Mouse (Mus musculus): Measurements from ENCODE around the gene Dmrt2. TPM values are rescaled to one million over a fixed set of nuclear protein-coding genes. Genes with fewer than 3 reads are reported as not detected.

Gene Dmrt2
- total RNA-seq, 2 experiments from 2014 or later: 4.3 to 5.1 TPM

- no peak for DNase-seq
These were observed 3.7 kb downstream of the Dmrt2 start for GRCm38 (mm10) chr19:25675866-25676440.

- DNase-seq: peak; percentile 3 to 29
These were observed 26.6 kb downstream of the Dmrt2 start for GRCm38 (mm10) chr19:25698850-25699249.

GRCm38 (mm10) chr19:25713382-25713781, 41.2 kb downstream of the Dmrt2 start:
- peak; percentile 17 to 22 for DNase-seq

GRCm38 (mm10) chr19:25714927-25715326, 42.7 kb downstream of the Dmrt2 start:
- DNase-seq: no peak

- no peak for DNase-seq
These were observed 50.4 kb downstream of the Dmrt2 start for GRCm38 (mm10) chr19:25722616-25723015.

Other genes with a start within 250 kb of the Dmrt2 start
- not detected for gene Dmrt1, start 166.8 kb upstream of the Dmrt2 start, total RNA-seq (2021)
- not detected for gene Dmrt3, start 62.1 kb upstream of the Dmrt2 start, total RNA-seq (2021)